Mouse (Mus musculus): Measurements from ENCODE around the gene Kcna2. TPM values are rescaled to one million over a fixed set of nuclear protein-coding genes. Genes with fewer than 3 reads are reported as not detected.

Gene Kcna2
- polyA plus RNA-seq, 1 experiment from 2014 or later, result 2.6 TPM

GRCm38 (mm10) chr3:107112932-107113659 lies 12.2 kb downstream of the Kcna2 start:
- Histone ChIP-seq H3K9me3 (ENCODE audit: control insufficient read depth, low read length) (no peaks in the 10 kb centered on the region), H3K27me3 (replicated peaks; ENCODE audit: control insufficient read depth, insufficient read depth, low read length) (no peaks in the 10 kb centered on the region), H3K4me1 (ENCODE audit: control insufficient read depth, insufficient read depth, low read depth, low read length) (peaks cover 17% of the 10 kb centered on the region), H3K4me3 (ENCODE audit: low read length) (no peak overlapping the region), H3K9ac (ENCODE audit: low read depth, low read length) (no peak overlapping the region), H3K36me3 (ENCODE audit: control insufficient read depth, insufficient read depth, low read length) (no peaks in the 10 kb centered on the region), H3K27ac (ENCODE audit: low read depth, low read length) (peak overlapping the region; percentile 48), H3K4me2 (ENCODE audit: low read length) (peak overlapping the region; percentile 40)
- 52% methylated on average over 10 of the region's 10 CpGs for WGBS
- ATAC-seq, result no peak; the same call in none of the 2 replicates

GRCm38 (mm10) chr3:107113771-107114737 lies 13.1 kb downstream of the Kcna2 start:
- Histone ChIP-seq H3K36me3 (ENCODE audit: control insufficient read depth, insufficient read depth, low read length) (no peaks in the 10 kb centered on the region), H3K9me3 (ENCODE audit: control insufficient read depth, low read length) (no peaks in the 10 kb centered on the region), H3K4me3 (ENCODE audit: low read length) (0 out of 2 replicates have a peak overlapping the region, but pooled peaks have one; percentile 13), H3K4me2 (ENCODE audit: low read length) (peak overlapping the region; percentile 40), H3K9ac (ENCODE audit: low read depth, low read length) (no peak overlapping the region), H3K4me1 (ENCODE audit: control insufficient read depth, insufficient read depth, low read depth, low read length) (peaks cover 17% of the 10 kb centered on the region), H3K27ac (ENCODE audit: low read depth, low read length) (peak overlapping the region; percentile 48), H3K27me3 (replicated peaks; ENCODE audit: control insufficient read depth, insufficient read depth, low read length) (no peaks in the 10 kb centered on the region)
- peak; percentile 89 for ATAC-seq
- WGBS, result 20% methylated on average over 14 of the region's 14 CpGs

- H3K9me3 ChIP-seq (ENCODE audit: control insufficient read depth, low read length), result no peaks in the 10 kb centered on the region
- H3K36me3 ChIP-seq (ENCODE audit: control insufficient read depth, insufficient read depth, low read length), result no peaks in the 10 kb centered on the region
- no peaks in the 10 kb centered on the region for H3K27me3 ChIP-seq (replicated peaks; ENCODE audit: control insufficient read depth, insufficient read depth, low read length)
- H3K9ac ChIP-seq (ENCODE audit: low read depth, low read length), result no peak overlapping the region
- H3K4me2 ChIP-seq (ENCODE audit: low read length), result no peak overlapping the region
- 73% methylated on average over 2 of the region's 2 CpGs for WGBS
- peaks cover 17% of the 10 kb centered on the region for H3K4me1 ChIP-seq (ENCODE audit: control insufficient read depth, insufficient read depth, low read depth, low read length)
- no peak overlapping the region for H3K27ac ChIP-seq (ENCODE audit: low read depth, low read length)
- no peak overlapping the region for H3K4me3 ChIP-seq (ENCODE audit: low read length)
- ATAC-seq, result no peak
Measured at GRCm38 (mm10) chr3:107114941-107115340, 14.0 kb downstream of the Kcna2 start.

GRCm38 (mm10) chr3:107115746-107116145 lies 14.8 kb downstream of the Kcna2 start:
- no peaks in the 10 kb centered on the region for H3K9me3 ChIP-seq (ENCODE audit: control insufficient read depth, low read length)
- WGBS, result 72% methylated on average over 2 of the region's 2 CpGs
- no peaks in the 10 kb centered on the region for H3K27me3 ChIP-seq (replicated peaks; ENCODE audit: control insufficient read depth, insufficient read depth, low read length)
- peaks cover 17% of the 10 kb centered on the region for H3K4me1 ChIP-seq (ENCODE audit: control insufficient read depth, insufficient read depth, low read depth, low read length)
- ATAC-seq, result no peak
- H3K9ac ChIP-seq (ENCODE audit: low read depth, low read length), result no peak overlapping the region
- no peak overlapping the region for H3K27ac ChIP-seq (ENCODE audit: low read depth, low read length)
- H3K4me3 ChIP-seq (ENCODE audit: low read length), result no peak overlapping the region
- no peak overlapping the region for H3K4me2 ChIP-seq (ENCODE audit: low read length)
- no peaks in the 10 kb centered on the region for H3K36me3 ChIP-seq (ENCODE audit: control insufficient read depth, insufficient read depth, low read length)

GRCm38 (mm10) chr3:107119864-107120564 lies 19.1 kb downstream of the Kcna2 start:
- 93% methylated on average over 2 of the region's 2 CpGs for WGBS
- no peaks in the 10 kb centered on the region for H3K36me3 ChIP-seq (ENCODE audit: control insufficient read depth, insufficient read depth, low read length)
- H3K4me1 ChIP-seq (ENCODE audit: control insufficient read depth, insufficient read depth, low read depth, low read length), result no peaks in the 10 kb centered on the region
- H3K9ac ChIP-seq (ENCODE audit: low read depth, low read length), result no peak overlapping the region
- ATAC-seq, result no peak
- no peak overlapping the region for H3K4me3 ChIP-seq (ENCODE audit: low read length)
- H3K27ac ChIP-seq (ENCODE audit: low read depth, low read length), result no peak overlapping the region
- no peaks in the 10 kb centered on the region for H3K27me3 ChIP-seq (replicated peaks; ENCODE audit: control insufficient read depth, insufficient read depth, low read length)
- H3K4me2 ChIP-seq (ENCODE audit: low read length), result no peak overlapping the region
- no peaks in the 10 kb centered on the region for H3K9me3 ChIP-seq (ENCODE audit: control insufficient read depth, low read length)

GRCm38 (mm10) chr3:107122306-107122705 lies 21.4 kb downstream of the Kcna2 start:
- no peaks in the 10 kb centered on the region for H3K36me3 ChIP-seq (ENCODE audit: control insufficient read depth, insufficient read depth, low read length)
- ATAC-seq, result no peak
- H3K27me3 ChIP-seq (replicated peaks; ENCODE audit: control insufficient read depth, insufficient read depth, low read length), result no peaks in the 10 kb centered on the region
- H3K9ac ChIP-seq (ENCODE audit: low read depth, low read length), result no peak overlapping the region
- no peak overlapping the region for H3K4me2 ChIP-seq (ENCODE audit: low read length)
- H3K9me3 ChIP-seq (ENCODE audit: control insufficient read depth, low read length), result no peaks in the 10 kb centered on the region
- H3K4me3 ChIP-seq (ENCODE audit: low read length), result no peak overlapping the region
- H3K4me1 ChIP-seq (ENCODE audit: control insufficient read depth, insufficient read depth, low read depth, low read length), result no peaks in the 10 kb centered on the region
- no peak overlapping the region for H3K27ac ChIP-seq (ENCODE audit: low read depth, low read length)

GRCm38 (mm10) chr3:107127667-107128066 lies 26.7 kb downstream of the Kcna2 start:
- no peaks in the 10 kb centered on the region for H3K27me3 ChIP-seq (replicated peaks; ENCODE audit: control insufficient read depth, insufficient read depth, low read length)
- no peaks in the 10 kb centered on the region for H3K9me3 ChIP-seq (ENCODE audit: control insufficient read depth, low read length)
- ATAC-seq, result no peak
- H3K4me3 ChIP-seq (ENCODE audit: low read length), result no peak overlapping the region
- no peak overlapping the region for H3K27ac ChIP-seq (ENCODE audit: low read depth, low read length)
- no peak overlapping the region for H3K4me2 ChIP-seq (ENCODE audit: low read length)
- 100% methylated on average over 1 of the region's 1 CpGs for WGBS
- H3K9ac ChIP-seq (ENCODE audit: low read depth, low read length), result no peak overlapping the region
- H3K4me1 ChIP-seq (ENCODE audit: control insufficient read depth, insufficient read depth, low read depth, low read length), result no peaks in the 10 kb centered on the region; the same call in 1 of the 2 replicates
- H3K36me3 ChIP-seq (ENCODE audit: control insufficient read depth, insufficient read depth, low read length), result no peaks in the 10 kb centered on the region

GRCm38 (mm10) chr3:107128421-107128820 lies 27.5 kb downstream of the Kcna2 start:
- ATAC-seq, result no peak
- Histone ChIP-seq H3K36me3 (ENCODE audit: control insufficient read depth, insufficient read depth, low read length) (no peaks in the 10 kb centered on the region), H3K27ac (ENCODE audit: low read depth, low read length) (no peak overlapping the region), H3K9me3 (ENCODE audit: control insufficient read depth, low read length) (no peaks in the 10 kb centered on the region), H3K9ac (ENCODE audit: low read depth, low read length) (no peak overlapping the region), H3K27me3 (replicated peaks; ENCODE audit: control insufficient read depth, insufficient read depth, low read length) (no peaks in the 10 kb centered on the region), H3K4me1 (ENCODE audit: control insufficient read depth, insufficient read depth, low read depth, low read length) (no peaks in the 10 kb centered on the region; the same call in 1 of the 2 replicates), H3K4me2 (ENCODE audit: low read length) (no peak overlapping the region), H3K4me3 (ENCODE audit: low read length) (no peak overlapping the region)
- 59% methylated on average over 3 of the region's 3 CpGs for WGBS
